Mouse (Mus musculus) heart, postnatal 4 days (tissue): Measurements from ENCODE around the gene Snrpd3. TPM values are rescaled to one million over a fixed set of nuclear protein-coding genes. Genes with fewer than 3 reads are reported as not detected.

Source experiments
- DNase-seq: peaks from one replicate; pipeline ENCODE4 v3.0.0; 2021
- total RNA-seq, 2 experiments: library from RNA; stranded (reverse); gene quantifications; 2 replicates each; pipeline ENCODE4 v1.2.3; 2021

Snrpd3 gene
- total RNA-seq, 2 experiments from 2014 or later: 94.4 to 103 TPM

DNA sequence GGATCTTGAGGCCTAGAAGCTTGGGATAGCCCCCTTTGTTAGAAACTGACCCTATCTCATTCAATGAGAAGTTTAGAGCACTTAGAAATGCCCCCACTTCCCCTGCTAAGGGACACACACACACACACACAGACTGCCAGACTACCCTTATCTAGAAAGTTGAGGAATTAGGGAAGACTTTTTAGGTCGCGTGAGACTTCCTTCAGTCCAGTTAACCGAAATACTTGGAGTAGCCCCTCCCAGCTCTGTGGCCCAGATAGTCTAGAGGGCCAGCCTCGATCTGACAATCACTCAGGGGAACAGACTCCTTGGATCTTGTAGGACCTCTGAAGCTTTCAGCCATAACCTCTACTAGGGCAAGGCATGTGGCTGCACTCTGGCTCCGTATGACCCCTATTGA, 50.7 kb downstream of the Snrpd3 start:
- no peak for DNase-seq

DNA sequence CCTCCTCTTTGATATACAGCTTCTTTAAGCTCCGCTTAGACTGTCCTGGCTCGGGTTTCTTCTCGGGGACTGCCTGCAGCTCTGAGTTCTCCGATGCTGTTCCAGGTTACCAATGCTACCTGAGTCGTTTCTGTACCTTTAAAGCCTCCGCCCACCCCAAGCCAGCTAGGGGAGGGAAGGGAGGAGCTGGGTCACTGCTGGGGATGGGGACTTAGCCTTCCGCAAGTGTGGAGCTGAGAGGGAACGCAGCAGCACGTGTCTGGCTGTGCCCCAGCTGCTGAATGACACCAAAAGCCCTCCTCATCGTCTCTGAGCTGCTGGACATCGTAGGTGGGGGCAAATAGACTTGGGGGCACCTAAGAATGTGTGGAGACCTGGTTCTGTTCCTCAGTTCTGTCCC, 51.1 kb downstream of the Snrpd3 start:
- no peak for DNase-seq

DNA sequence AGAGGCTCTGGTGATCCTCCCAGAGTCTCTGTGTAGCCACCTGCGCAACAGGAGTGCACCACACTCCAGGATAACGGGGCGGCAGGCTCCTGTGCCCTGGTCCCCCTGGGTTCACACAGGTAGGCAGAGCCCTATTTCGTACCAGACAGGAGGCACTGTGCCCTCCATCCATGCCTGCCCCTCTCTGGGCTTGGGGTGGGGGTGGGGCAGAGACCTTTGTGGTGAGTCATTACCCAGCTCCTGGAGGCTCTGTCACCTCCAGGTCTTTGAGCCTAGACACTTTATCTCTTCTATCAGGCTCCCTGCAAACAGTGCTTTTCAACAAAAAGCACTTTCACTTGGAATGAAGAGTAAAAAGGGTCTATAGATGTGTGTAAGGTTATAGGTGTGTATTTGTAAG, 51.5 kb downstream of the Snrpd3 start:
- DNase-seq: no peak

DNA sequence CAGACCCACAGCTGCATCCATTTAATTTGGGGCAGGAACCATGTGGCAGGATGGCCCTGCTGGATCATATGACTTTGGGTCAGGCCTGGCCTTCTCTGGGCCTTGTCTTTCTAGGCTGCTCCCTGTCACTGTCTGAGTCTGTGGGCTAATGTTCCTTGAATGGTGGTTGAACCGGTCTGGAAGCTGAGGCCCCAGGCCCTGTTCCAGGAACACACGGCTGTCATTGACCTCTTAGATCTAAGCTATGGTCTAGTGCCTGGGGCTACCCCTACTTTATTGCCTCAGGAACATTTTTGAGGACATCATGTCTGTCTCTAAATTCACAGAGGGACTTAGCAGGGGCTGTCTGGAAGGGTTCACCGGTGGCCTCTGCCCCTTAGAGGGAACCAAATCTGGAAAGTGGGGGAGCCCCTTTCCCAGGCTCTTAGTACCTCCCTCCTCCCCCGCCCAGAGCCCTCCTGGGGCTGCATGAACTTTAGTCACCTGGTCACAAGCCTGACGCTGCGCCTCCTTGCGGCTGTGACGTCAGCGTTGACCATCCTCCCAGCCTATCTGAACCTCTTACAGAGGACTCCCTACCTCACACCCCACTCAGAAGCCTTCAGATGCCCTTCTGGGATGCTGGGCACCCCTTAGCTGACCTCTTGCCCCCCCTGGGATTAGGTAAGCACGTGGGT, 53.8 kb downstream of the Snrpd3 start:
- no peak for DNase-seq

DNA sequence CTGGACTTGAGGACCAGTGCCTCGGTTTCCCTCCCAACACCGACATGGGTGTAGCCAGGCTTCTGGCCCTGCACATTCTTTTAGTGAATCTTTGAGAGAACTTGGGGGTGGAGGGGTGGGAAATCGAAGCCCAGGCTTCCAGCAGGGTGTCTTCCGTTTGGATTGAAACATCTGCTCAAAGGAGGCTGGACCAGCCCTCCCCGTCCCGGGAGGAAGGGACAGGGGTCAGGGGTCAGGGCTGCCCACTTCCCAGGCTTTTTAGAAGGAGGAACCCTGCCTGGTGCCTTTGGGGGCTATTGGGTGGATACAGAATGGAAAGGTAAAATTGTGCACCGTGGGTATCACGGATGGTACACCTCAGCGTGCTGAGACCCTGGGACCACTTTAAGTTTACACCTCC, 54.6 kb downstream of the Snrpd3 start:
- DNase-seq: no peak

DNA sequence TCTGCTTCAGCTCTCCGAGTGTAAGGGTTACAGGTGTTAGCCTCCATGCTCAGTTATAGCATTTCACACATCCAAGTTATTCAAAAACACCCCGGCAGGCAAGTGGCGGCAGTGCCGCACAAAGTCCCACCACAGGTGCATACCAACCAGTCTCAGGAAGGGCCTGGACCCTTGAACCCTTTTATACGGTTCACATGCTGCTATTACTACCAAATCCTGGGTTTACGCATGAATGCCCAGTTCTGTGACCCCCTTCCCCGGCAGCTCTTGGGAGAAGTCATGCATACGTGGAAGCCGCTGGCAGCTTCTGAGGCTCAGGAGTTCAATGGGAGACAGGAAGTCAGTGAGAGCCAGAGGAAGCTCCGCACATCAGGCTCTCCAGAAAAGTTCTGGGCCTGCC, 55.8 kb downstream of the Snrpd3 start:
- no peak for DNase-seq

DNA sequence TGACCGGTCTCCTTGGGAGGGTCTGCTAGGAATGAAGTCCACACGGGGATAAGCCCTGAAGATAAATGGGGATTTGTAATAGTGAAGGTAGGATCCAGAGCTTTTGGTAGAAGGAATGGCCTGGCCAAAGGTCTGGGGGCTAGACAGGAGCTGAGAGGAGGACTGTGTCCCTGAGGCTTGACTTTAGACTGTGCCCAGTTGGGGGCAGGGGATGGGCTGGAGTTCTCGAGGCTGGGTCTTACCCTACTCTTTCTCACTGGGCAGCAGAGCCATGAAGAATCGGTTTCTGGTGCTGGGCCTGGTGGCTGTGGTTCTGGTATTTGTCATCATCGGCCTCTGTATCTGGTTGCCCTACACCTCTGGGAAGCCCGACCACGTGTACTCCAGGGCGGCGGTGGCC, 56.6 kb downstream of the Snrpd3 start:
- DNase-seq: no peak

DNA sequence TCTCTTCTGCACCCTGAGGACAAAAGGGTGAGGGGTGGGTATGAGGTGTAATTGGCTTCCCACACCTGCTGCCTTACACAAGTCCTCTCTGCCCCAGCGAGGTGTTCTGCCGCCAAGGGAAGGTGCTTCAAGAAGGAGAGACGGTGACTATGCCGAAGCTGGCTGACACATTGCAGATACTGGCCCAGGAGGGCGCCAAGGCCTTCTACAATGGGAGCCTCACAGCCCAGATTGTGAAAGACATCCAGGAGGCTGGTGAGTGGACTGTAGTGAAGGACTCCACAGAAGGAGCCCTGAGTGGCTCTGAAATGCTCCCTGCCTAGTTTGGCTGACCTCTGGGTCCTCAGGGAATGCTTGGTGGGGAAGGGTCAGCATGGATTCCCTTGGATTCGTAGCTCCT, 61.8 kb downstream of the Snrpd3 start:
- DNase-seq: no peak

DNA sequence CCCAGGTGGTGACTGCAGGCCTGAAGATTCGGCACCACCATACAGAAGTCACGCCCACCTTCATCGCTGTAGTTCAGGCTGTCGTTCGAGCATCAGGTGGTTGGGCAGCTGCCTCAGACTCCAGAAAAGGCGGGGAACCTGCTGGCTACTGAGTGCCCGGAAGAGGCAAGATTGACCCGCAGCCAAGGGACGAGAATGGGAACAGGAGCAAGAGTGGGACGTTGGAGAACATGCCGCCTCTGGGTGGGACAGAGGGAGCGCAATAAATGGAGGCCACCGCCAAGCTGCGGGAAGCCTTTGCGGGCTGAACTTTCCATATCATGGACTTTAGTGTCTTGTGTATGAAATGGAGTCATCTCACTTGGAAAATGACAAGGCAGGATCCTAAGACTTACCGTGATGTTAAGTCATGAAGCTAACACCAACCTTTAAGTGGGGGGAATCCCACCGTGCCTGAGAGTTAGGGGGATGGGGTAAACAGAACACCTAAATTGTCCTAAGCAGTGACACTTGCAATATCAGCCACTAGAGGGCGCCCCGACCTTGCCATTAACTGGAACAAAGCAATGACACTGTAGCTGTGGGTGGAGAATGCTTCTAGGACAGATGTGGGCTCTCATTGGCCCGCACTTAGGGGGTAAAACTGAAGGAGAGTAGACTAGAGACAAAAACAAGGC, 68.7 kb downstream of the Snrpd3 start:
- DNase-seq: peak; percentile 94

DNA sequence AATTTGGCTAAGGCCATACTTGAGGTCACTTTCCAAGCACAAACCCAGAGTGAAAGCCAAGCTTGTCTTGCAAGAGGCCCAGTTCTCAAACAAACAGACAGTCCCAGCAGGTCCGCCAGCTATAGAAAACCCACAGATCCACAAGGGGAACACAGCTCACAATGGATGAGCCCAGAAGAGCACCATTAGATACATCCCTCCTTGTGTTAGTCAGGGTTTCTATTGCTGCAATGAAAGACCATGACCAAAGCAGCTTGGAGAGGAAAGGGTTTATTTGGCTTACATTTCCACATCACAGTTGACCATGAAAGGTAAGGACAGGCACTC, 69.2 kb downstream of the Snrpd3 start:
- DNase-seq: no peak

Other genes starting within 250 kb of the Snrpd3 start
- 10 to 100 TPM; 17.8 to 18.4 TPM for gene Adora2a, start 200.7 kb upstream of the Snrpd3 start, total RNA-seq
- under 1 TPM; 0.54 to 0.60 TPM for gene Upb1, start 116.4 kb upstream of the Snrpd3 start, total RNA-seq
- gene Gucd1, start 421 bp downstream of the Snrpd3 start, total RNA-seq: 10 to 100 TPM; 36.4 to 42.8 TPM
- 1 to 10 TPM; 1.5 TPM for gene Lrrc75b, start 42.8 kb downstream of the Snrpd3 start, total RNA-seq
- gene Ggt1, start 44.1 kb downstream of the Snrpd3 start, total RNA-seq: under 1 TPM in 1 of 2 experiments, not detected in 1; 0.38 TPM
- gene Ggt5, start 71.8 kb downstream of the Snrpd3 start, total RNA-seq: 1 to 10 TPM; 8.4 to 9.3 TPM
- gene Susd2, start 126.5 kb downstream of the Snrpd3 start, total RNA-seq: 1 to 10 TPM; 4.7 to 4.9 TPM
- 10 to 100 TPM; 35.8 to 37.1 TPM for gene Cabin1, start 246.8 kb downstream of the Snrpd3 start, total RNA-seq